Mouse (Mus musculus) neural tube, embryonic 15.5 days (tissue): ENCODE data around the gene Ube2e3. TPM values are rescaled to one million over a fixed set of nuclear protein-coding genes. Genes with fewer than 3 reads are reported as not detected.

Experiments used
- ATAC-seq: fragments of 200-750 bp; cut with Nextera tagmentation; 2 replicates; pipeline ENCODE4 v1.8.0; 2017; ENCODE audit warnings: mild to moderate bottlenecking, moderate TSS enrichment, moderate library complexity; ENCODE audit not compliant: low FRiP score
- H3K27ac ChIP-seq: fragments of 300-500 bp; sonication (generic); replicated peaks from 2 replicates; pipeline ENCODE4 v1.5.1; 2015; ENCODE audit warnings: mild to moderate bottlenecking, inconsistent platforms
- H3K27me3 ChIP-seq: fragments of 300-500 bp; sonication (generic); replicated peaks from 2 replicates; pipeline ENCODE4 v1.6.1; 2015; ENCODE audit warnings: inconsistent platforms
- H3K36me3 ChIP-seq: fragments of 300-500 bp; sonication (generic); 2 replicates; pipeline ENCODE4 v1.6.1; 2015; ENCODE audit warnings: inconsistent platforms
- H3K4me1 ChIP-seq: fragments of 300-500 bp; sonication (generic); 2 replicates; pipeline ENCODE4 v1.6.1; 2015; ENCODE audit warnings: inconsistent platforms
- H3K4me2 ChIP-seq: fragments of 300-500 bp; sonication (generic); 2 replicates; pipeline ENCODE4 v1.6.1; 2015; ENCODE audit warnings: inconsistent platforms, mild to moderate bottlenecking, moderate library complexity
- H3K4me3 ChIP-seq: fragments of 300-500 bp; sonication (generic); replicated peaks from 2 replicates; pipeline ENCODE4 v1.5.1; 2015; ENCODE audit warnings: mild to moderate bottlenecking, inconsistent platforms
- H3K9ac ChIP-seq: fragments of 300-500 bp; sonication (generic); replicated peaks from 2 replicates; pipeline ENCODE4 v1.6.1; 2015; ENCODE audit warnings: mild to moderate bottlenecking, inconsistent platforms
- H3K9me3 ChIP-seq: fragments of 300-500 bp; sonication (generic); replicated peaks from 2 replicates; pipeline ENCODE4 v1.6.1; 2016; ENCODE audit warnings: inconsistent platforms
- WGBS: fragments of 180-500 bp; shearing (Covaris S2); methylation state at CpG from one replicate; pipeline ENCODE4 v1.1.7; 2015; ENCODE audit warnings: mixed read lengths; 5-methylcytosine and 5-hydroxymethylcytosine counted together
- polyA plus RNA-seq: library from polyadenylated mRNA; unstranded; fragments of >200 nt; fragmentation: Nextera tagmentation; extraction: Ambion mirVana; gene quantifications from 2 replicates; pipeline ENCODE4 v1.2.1, GENCODE M21; 2015

Gene Ube2e3
- polyA plus RNA-seq, 1 experiment from 2014 or later, result 262 TPM

DNA sequence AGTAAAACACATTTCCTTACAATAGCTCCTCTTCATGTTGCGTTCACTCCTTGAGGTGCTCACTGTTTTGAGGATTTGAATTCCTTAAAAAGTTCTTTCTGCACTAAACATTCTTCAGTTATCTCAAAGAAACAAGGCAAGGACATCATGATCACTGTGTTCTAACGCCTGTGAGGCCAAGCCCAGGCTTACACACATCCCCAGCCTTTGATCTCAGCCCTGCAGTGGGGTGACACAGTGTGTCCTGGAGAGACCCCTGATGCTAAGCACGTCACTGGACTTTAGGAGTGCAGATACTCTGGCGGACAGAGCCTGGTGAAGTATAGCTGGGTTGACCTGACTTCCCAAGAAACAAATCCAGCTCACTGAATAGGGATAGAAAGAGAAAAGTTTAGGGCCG is 3.1 kb upstream of the Ube2e3 start:
- Histone ChIP-seq H3K27ac (no peak overlapping the region), H3K4me3 (no peak overlapping the region), H3K4me2 (no peak overlapping the region), H3K9ac (no peak overlapping the region), H3K4me1 (no peaks in the 10 kb centered on the region), H3K9me3 (no peaks in the 10 kb centered on the region), H3K36me3 (no peaks in the 10 kb centered on the region), H3K27me3 (no peaks in the 10 kb centered on the region)
- ATAC-seq, result no peak
- 70% methylated on average over 5 of the region's 5 CpGs for WGBS

DNA sequence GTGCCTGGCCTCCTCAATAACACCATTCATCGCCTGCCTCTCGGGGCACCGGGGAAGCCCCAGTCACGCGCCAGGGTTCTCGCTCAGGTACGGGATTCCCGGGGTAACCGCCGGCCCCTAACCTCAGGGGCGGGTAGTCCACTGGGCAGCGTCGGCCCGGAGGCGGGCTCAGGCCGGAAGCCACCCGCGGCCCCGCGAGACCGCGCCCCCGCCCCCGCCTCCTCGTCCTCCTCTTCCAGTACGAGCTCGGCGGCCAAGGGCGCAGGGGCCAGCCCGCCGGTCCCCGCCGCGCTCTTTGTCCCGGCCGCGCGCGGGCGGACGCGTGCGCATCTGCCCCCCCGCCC is 559 bp downstream of the Ube2e3 start:
- Histone ChIP-seq H3K27me3 (no peaks in the 10 kb centered on the region), H3K4me2 (peak overlapping the region; percentile 80), H3K9ac (peak overlapping the region; percentile 91), H3K36me3 (no peaks in the 10 kb centered on the region), H3K27ac (peak overlapping the region; percentile 97), H3K9me3 (no peaks in the 10 kb centered on the region), H3K4me1 (peaks cover 15% of the 10 kb centered on the region), H3K4me3 (peak overlapping the region; percentile 73)
- ATAC-seq, result peak; percentile 72
- WGBS, result 0% methylated on average over 23 of the region's 44 CpGs

DNA sequence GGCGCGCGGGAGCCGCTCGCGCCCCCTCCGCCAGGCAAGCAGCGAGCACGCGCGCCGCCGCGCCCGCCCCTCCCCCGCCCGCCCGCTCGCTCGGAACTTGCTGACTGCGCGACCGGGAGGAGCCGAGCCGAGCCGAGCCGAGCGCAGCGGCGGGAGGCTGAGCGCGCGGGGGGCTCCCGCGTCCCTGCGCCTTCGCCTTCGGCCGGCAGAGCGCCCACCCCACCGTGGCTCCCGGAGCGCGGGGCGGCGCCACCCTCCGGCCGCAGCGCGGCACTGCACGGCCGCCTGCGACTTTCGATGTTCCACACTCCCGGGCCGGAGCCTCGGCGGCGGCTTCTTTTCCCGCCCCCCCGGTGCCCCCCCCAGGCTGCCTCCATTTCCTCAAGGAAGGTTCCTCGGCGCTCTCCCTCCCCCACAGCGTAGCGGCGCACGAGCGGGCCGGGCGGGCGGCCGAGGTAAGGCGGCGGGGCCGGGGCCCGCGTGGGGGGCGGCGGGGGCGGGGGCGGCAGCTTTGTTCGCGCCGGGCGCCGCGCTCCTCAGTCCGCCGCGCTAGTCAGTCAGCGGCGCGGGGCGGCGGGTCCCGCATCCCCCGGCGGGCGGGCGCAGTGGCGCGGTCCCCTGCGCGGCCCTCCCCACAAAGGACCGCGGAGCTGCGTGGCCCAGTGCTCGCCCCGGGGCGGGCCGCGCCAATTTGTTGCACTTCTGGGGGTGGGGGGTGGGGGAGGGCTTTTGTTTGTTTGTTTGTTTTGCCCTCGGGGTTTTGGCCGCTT is 1.2 kb downstream of the Ube2e3 start:
- no peaks in the 10 kb centered on the region for H3K9me3 ChIP-seq
- peak; percentile 97 for ATAC-seq
- H3K27ac ChIP-seq, result peak overlapping the region; percentile 97
- peak overlapping the region; percentile 73 for H3K4me3 ChIP-seq
- under 1% methylated on average over 62 of the region's 114 CpGs for WGBS
- H3K27me3 ChIP-seq, result no peaks in the 10 kb centered on the region
- H3K4me2 ChIP-seq, result peak overlapping the region; percentile 80
- no peaks in the 10 kb centered on the region for H3K36me3 ChIP-seq
- peaks cover 19% of the 10 kb centered on the region for H3K4me1 ChIP-seq
- H3K9ac ChIP-seq, result peak overlapping the region; percentile 91

DNA sequence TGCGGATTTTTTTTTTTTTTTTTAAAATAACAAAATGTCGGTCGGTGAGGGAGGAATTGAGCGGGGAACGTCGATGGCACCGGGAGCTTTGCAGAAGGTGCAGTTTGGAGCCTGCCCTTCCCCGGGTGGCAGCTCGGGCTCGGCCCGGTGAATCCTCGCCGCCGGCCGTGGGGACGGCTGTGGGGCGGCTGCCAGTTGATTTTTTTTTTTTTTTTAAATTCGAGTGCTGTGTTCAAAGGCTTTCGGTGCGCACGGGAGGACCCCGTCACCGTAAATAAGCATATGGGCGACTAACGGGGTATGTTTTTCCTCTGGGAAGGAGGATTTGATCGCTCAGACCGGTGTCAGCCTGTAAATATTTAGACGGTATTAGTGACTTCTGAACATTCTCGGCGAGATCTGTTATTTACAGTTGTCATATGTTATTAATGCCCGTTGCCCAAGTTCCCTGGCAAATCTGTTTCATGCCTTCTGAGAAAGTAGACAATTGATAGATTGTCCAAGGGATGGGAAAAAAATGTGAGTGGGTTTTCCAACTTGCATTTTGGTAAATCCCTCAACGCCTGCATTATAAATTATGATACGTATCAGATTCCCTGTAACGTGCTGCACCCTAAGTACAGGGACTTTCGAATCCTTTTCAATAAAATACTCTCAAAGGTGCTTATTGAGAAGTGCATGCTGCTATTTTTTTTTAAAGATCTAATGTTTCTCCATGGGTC is 2.0 kb downstream of the Ube2e3 start:
- Histone ChIP-seq H3K4me2 (peak overlapping the region; percentile 60), H3K4me1 (peaks cover 23% of the 10 kb centered on the region), H3K27ac (peak overlapping the region; percentile 97), H3K27me3 (no peaks in the 10 kb centered on the region), H3K4me3 (peak overlapping the region; percentile 73), H3K9ac (peak overlapping the region; percentile 91), H3K36me3 (no peaks in the 10 kb centered on the region), H3K9me3 (no peaks in the 10 kb centered on the region)
- under 1% methylated on average over 35 of the region's 35 CpGs for WGBS
- ATAC-seq, result 0 out of 2 replicates have a peak, but pooled peaks have one; percentile 12

DNA sequence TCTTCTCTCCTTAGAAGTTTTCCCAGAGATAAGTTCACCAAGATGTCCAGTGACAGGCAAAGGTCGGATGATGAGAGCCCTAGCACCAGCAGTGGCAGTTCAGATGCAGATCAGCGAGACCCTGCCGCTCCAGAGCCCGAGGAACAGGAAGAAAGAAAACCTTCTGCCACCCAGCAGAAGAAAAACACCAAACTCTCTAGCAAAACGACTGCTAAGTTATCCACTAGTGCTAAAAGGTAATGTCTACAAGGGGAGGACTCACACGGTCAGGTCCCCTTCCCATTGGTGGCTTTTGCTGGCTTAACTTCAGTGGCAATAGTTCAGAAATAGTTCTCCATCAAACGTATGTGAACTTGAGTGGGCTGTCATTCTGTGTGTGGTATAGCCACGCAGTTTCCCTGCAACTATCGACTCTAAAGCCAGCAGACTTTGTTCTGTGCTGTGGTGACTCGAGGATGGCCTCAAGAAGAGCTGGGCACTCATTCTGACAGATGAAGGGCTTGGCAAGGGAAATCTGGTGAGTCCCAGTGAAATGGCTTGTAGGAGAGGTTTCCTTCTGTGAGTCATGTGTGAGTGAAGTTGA is 2.6 kb downstream of the Ube2e3 start:
- Histone ChIP-seq H3K27me3 (no peaks in the 10 kb centered on the region), H3K4me3 (peak overlapping the region; percentile 73), H3K27ac (peak overlapping the region; percentile 97), H3K9me3 (no peaks in the 10 kb centered on the region), H3K4me2 (peak overlapping the region; percentile 60), H3K36me3 (no peaks in the 10 kb centered on the region), H3K9ac (peak overlapping the region; percentile 91), H3K4me1 (peaks cover 28% of the 10 kb centered on the region)
- no peak for ATAC-seq
- 5% methylated on average over 10 of the region's 10 CpGs for WGBS

DNA sequence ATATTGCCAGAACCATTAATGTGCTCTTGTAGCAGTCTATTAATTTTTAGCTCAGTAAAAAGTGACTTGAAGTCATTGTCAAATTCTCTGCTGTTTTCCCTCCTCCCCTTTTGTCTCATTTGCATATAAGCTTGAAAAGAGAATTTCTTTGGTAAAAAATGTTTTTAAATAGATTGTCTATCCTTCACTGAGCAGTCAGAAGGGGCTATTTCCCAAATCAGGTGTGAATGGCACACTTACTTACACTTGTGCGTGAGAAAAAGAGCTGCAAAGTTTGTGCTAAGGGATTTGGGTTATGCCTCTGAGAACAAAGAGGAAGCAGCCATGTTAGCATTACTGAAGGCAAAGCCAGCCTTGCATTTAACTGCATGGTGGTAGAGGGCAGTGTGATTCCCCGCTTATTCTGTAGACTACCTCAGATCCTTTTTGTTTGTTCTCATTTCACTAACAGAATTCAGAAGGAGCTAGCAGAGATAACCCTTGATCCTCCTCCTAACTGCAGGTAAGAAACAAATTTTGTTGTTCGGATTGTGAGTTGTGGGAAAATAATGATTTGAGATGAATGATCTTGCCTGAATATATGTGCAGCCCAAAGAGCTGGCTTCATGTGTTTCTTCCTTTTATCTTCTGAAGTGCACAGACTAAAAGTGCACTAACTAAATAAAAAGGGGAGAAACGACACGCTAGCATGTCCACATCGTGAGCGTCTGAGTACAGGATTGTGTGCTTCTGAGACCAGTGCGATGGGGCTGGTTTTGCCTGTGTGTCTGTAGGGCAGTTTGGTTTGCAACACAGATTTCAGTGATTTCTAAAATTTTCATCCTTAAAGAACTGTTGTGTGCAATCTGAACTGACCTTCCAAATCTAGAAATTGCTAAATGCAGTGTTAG is 4.3 kb downstream of the Ube2e3 start:
- H3K4me1 ChIP-seq, result peaks cover 30% of the 10 kb centered on the region
- peak overlapping the region; percentile 45 for H3K9ac ChIP-seq
- no peak for ATAC-seq
- WGBS, result 12% methylated on average over 8 of the region's 8 CpGs
- H3K27me3 ChIP-seq, result no peaks in the 10 kb centered on the region
- peak overlapping the region; percentile 73 for H3K4me3 ChIP-seq
- H3K36me3 ChIP-seq, result no peaks in the 10 kb centered on the region
- no peaks in the 10 kb centered on the region for H3K9me3 ChIP-seq
- H3K27ac ChIP-seq, result peak overlapping the region; percentile 77
- peak overlapping the region; percentile 60 for H3K4me2 ChIP-seq

DNA sequence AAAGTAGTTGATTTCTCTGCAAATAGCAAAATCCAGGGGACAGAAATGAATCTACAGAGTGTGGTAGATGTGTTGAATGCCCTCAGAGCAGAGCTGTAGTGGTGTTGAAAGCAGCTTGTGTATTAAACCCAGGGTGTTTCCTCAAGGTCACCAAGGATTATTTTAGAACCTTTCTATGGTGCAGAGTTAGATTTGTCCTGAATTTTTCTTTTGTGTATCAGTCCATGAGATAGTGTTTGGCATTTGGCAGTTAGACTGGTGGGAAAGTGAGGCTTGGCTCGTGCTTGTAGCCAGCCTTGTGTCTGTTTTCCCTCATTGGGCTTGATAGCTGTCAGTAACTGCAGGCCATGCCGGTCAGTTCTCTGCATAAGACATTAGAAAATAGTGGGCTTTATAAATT is 6.0 kb downstream of the Ube2e3 start:
- WGBS, result 37% methylated on average over 2 of the region's 2 CpGs
- H3K36me3 ChIP-seq, result no peaks in the 10 kb centered on the region
- no peak overlapping the region for H3K27ac ChIP-seq
- no peak for ATAC-seq
- H3K4me3 ChIP-seq, result peak overlapping the region; percentile 22
- peaks cover 34% of the 10 kb centered on the region for H3K4me1 ChIP-seq
- H3K27me3 ChIP-seq, result no peaks in the 10 kb centered on the region
- peak overlapping the region; percentile 49 for H3K4me2 ChIP-seq
- 0 out of 2 replicates have a peak overlapping the region, but pooled peaks have one; percentile 11 for H3K9ac ChIP-seq
- no peaks in the 10 kb centered on the region for H3K9me3 ChIP-seq

DNA sequence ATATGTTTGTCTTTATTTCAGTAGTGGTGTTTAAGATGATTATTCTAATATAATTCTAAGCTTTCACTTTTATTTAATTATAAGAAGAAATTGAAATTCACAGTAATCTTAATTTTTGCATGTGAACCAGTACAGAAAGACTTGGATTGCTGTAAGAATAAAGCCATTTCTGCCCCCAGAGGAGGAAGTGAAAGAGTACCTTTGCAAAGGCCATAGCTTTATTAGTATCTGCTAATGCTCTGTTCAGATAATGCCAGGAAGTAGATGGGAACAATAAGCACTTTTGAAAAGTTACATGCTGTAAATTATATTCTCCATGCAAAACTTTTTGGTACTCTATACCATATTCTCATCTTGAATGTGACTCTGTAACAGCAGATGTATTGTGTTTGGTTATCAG is 8.1 kb downstream of the Ube2e3 start:
- H3K4me3 ChIP-seq, result no peak overlapping the region
- peaks cover 36% of the 10 kb centered on the region for H3K4me1 ChIP-seq
- H3K4me2 ChIP-seq, result no peak overlapping the region
- no peak for ATAC-seq
- H3K36me3 ChIP-seq, result no peaks in the 10 kb centered on the region
- no peak overlapping the region for H3K27ac ChIP-seq
- H3K9ac ChIP-seq, result no peak overlapping the region
- H3K27me3 ChIP-seq, result no peaks in the 10 kb centered on the region
- no peaks in the 10 kb centered on the region for H3K9me3 ChIP-seq

DNA sequence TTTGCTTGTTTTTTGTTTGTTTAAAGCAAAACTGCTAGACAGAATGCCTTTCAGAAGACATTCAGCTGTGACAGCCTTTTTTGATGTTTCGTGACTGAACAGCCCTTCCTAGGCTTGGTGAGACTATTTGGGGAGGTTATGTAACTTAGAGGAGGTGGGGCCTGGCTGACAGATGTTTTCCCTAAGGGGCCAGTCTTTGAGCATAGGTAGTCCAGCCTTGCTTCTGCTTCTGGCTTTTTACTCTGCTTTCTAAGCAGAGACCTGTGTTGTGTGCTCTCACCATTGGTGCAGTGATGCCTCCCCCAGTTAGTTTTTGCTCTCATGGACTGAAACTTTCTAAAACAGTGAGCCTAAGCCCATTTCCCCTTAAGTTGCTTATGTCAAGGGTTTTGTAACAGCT is 14.1 kb downstream of the Ube2e3 start:
- Histone ChIP-seq H3K27ac (no peak overlapping the region), H3K4me2 (no peak overlapping the region), H3K4me1 (peaks cover 19% of the 10 kb centered on the region), H3K9ac (no peak overlapping the region), H3K36me3 (no peaks in the 10 kb centered on the region), H3K27me3 (no peaks in the 10 kb centered on the region), H3K9me3 (no peaks in the 10 kb centered on the region), H3K4me3 (no peak overlapping the region)
- WGBS, result 69% methylated on average over 1 of the region's 1 CpGs
- no peak for ATAC-seq

DNA sequence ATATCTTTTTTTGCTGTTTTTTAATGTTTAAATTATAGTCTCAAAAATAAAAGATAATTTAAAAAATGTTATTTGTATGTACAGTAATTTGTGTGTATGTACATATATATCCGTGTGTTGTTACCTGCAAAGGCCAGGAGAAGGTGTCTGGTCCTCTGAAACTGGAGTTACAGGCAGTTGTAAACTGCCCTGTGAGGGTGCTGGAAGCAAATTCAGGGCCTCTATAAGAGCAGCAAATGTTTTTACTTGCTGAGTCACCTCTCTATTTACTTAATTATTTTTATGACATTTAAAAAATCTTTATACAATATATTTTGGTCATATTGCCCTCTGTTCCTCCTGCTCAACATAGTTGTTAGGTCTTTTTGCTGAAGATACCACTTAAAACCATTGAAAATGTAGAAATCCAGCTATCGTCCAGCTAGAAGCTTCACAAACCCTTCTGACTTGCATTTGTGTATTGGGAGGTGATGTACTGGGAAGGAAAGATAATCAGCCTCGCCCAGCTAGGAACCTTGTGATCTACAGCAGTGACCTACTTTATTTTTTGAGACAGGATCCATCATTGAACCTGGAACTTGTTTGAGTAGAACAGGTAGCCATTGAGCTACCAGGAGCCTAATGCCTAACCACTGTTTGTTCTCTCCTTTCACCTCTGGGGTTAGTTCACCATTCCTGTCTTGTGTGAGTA is 15.0 kb downstream of the Ube2e3 start:
- H3K27ac ChIP-seq, result no peak overlapping the region
- H3K27me3 ChIP-seq, result no peaks in the 10 kb centered on the region
- H3K9me3 ChIP-seq, result no peaks in the 10 kb centered on the region
- no peak overlapping the region for H3K4me2 ChIP-seq
- no peak overlapping the region for H3K9ac ChIP-seq
- H3K4me3 ChIP-seq, result no peak overlapping the region
- H3K36me3 ChIP-seq, result no peaks in the 10 kb centered on the region
- WGBS, result 96% methylated on average over 3 of the region's 3 CpGs
- peaks cover 19% of the 10 kb centered on the region for H3K4me1 ChIP-seq
- no peak for ATAC-seq

DNA sequence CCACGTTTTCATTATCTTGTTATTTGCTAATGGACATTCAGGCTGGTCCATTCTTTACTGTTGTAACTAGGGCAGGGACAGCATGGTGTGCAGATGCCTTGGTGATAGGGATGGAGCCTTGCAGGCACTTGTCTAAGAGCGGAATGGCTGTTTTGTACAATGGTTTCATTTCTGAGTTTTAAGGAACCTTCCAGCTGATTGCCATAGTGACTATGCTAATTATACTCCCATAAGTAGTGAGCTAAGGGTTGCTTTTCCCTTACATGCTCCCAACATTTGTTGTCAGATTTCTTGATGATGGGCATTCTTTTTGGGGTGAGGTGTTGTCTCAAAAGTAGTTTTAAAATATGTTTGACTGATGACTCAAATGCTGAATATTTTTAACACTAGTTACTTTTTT is 18.5 kb downstream of the Ube2e3 start:
- H3K9ac ChIP-seq, result no peak overlapping the region
- no peak overlapping the region for H3K27ac ChIP-seq
- no peak for ATAC-seq
- no peak overlapping the region for H3K4me2 ChIP-seq
- no peak overlapping the region for H3K4me3 ChIP-seq
- H3K4me1 ChIP-seq, result peaks cover 9% of the 10 kb centered on the region
- no peaks in the 10 kb centered on the region for H3K27me3 ChIP-seq
- no peaks in the 10 kb centered on the region for H3K36me3 ChIP-seq
- 70% methylated on average over 2 of the region's 2 CpGs for whole genome bisulfite sequencing
- H3K9me3 ChIP-seq, result no peaks in the 10 kb centered on the region
